Mouse (Mus musculus): ENCODE measurements around the gene Eif4g3.

- TF ChIP-seq CTCF (IDR thresholded peaks at IDR 0.05; ENCODE audit: insufficient read depth, low read depth, low read length), result peak; percentile 77
- no peak for TF ChIP-seq POLR2A (IDR thresholded peaks at IDR 0.05; ENCODE audit: insufficient read depth, low read depth, low read length)
Measured at GRCm38 (mm10) chr4:137968203-137968602, 24.6 kb upstream of the Eif4g3 start.
